Mouse (Mus musculus): Measurements from ENCODE around the gene Capn2.

DNA sequence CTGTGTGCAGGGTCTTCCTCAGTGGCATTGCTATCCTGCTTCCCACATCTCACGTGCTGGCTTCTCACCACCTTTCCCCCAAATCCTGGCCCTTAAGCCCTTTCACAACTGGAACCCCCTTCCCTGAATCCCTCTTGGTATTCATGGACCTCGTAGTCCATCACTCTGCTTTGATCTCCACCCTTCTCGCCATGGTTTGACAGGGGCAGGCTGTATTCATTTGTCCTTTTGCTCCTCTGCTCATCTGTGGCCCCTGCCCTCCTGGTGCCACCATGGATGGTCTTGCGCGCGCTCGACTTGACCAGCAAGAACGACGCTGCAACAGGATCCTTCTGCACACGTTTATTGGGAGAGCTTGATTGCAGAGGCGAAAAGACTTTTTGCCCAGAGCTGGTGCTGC is 42.1 kb upstream of the Capn2 start:
- TF ChIP-seq CTCF (IDR thresholded peaks at IDR 0.05; ENCODE audit: low read depth, low read length) (no peak), POLR2A (IDR thresholded peaks at IDR 0.05; ENCODE audit: borderline replicate concordance, low read depth, low read length) (no peak)

Measured in bone marrow macrophage, adult 2 months (primary cell).